Comparison of ENCODE assay signal across 17 mouse cellular contexts in the genomic region with DNA sequence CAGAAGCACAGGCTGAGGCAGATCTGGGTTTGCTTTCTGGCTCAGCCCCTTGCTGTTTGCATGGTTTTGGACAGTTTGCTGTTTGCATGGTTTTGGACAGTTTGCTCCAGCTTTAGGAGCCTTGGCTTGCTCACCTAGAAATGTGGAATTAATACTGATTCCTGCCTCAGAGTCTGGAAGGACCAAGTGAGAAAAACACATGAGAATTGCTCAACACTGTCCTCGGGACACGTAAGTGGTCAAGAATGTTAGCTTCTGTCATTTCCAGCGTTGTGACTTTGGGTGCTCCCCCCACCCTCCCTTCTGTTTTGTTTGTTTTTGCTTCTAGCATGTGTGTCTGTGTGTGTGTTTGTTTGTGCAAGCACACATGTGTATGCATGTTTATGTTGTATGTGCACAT.
"Had no signal": no experiment of that assay in that cellular context is flagged by ENCODE, and none has a peak within 500 bp of the region (broad histone marks: within the 10 kb centered on the region; RNA-seq: fewer than 3 reads in every experiment).

No protein-coding gene starts in this region.

- H3K9ac ChIP-seq: limb, embryonic 12.5 days; limb, embryonic 15.5 days; liver, embryonic 14.5 days; liver, postnatal 0 days; lung, embryonic 14.5 days had no signal

- ATAC-seq: liver, postnatal 0 days had no signal

- H3K36me3 ChIP-seq: limb, embryonic 12.5 days; limb, embryonic 15.5 days had no signal

- DNase-seq: kidney, postnatal 14 days; kidney, postnatal 4 days; left cerebral cortex, postnatal 4 days; liver, postnatal 0 days; lung, embryonic 14.5 days; lung, postnatal 14 days; lung, postnatal 4 days; midbrain, embryonic 14.5 days; thymus, adult 2 months; thymus, postnatal 14 days; thymus, postnatal 4 days had no signal

- H3K4me3 ChIP-seq: limb, embryonic 12.5 days; limb, embryonic 15.5 days had no signal

- H3K27ac ChIP-seq: limb, embryonic 12.5 days; limb, embryonic 15.5 days; liver, embryonic 14.5 days; stomach, postnatal 0 days had no signal

- H3K27me3 ChIP-seq: limb, embryonic 12.5 days had no signal

- H3K9me3 ChIP-seq: limb, embryonic 15.5 days had no signal

- H3K4me2 ChIP-seq: limb, embryonic 12.5 days; limb, embryonic 15.5 days; liver, embryonic 11.5 days; lung, embryonic 14.5 days; midbrain, embryonic 11.5 days had no signal
